Mouse (Mus musculus) skeletal muscle tissue, adult 2 months (tissue): ENCODE measurements around the gene Fam240b.
"Not testable (repeated sequence)": the region's sequence is repeated elsewhere in the genome, so short reads cannot be mapped to it uniquely, and the experiment has no call there.

Experiments used
- DNase-seq: peaks from one replicate; pipeline ENCODE4 v3.0.0-alpha.2; 2012; ENCODE audit warnings: low read depth, low spot score

Gene Fam240b

DNA sequence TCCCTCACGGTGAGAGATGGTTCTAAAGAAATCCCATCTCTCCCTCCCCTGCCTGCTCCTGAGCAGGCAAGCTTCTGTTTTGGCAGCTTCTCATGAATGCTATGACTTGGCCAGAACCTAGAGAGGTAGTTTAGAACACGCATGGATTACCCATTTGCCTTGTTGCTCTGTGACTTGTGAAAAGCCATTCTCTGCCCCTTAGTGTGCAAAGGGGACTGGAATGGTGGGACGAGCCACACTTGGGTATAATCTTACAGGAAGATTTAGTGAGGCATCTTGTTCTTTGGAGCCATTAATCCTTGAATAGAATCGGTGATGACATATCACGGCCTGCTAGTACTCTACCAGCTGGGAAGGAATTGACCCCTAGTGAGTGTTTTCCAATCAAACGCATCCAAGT, at the start of gene Fam240b:
Fam240b (minus strand) TSS at position 101 of the 400 bp plus-strand sequence.
- DNase-seq = no peak

- DNase-seq = no peak
These were observed 32.5 kb upstream of the Fam240b start for GRCm38 (mm10) chr13:64530139-64530538.

DNA sequence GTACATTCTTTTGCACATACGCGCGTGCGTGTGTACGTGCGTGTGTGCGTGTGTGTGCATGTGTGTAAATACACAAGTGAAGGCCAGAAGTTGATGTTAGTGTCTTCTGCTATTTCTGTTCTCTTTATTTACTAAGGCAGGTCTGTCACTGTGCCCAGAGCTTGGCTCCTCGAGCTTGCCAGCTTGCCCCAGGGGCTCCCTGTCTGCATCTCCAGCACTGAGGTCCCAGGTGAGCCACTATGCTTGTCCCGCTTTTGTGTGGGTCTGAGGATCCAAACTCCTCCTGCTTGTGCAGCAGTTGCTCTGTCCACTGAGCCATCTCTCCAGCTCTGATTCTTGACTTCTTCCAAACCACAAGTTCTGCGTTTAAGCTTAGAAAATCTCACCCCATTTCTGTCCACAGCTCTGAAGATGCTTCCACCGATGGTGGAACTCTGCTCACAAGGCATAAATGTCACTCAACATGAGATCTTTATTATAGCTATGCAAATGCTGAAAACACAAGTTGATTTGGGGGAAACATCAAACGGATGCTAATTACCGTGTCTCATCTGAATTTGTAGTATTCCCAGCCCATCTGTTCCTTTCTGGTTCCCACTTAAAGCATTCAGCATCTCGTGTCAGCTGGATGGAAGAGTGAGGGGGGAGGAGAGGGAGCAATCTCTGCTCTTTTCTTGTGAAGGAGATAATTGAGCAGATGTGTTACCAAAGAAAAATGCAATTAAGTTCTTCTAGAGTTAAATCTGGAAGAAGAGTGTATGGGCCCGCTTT, 29.1 kb upstream of the Fam240b start:
- DNase-seq = no peak

GRCm38 (mm10) chr13:64514247-64514646, 16.7 kb upstream of the Fam240b start:
- DNase-seq = no peak

DNA sequence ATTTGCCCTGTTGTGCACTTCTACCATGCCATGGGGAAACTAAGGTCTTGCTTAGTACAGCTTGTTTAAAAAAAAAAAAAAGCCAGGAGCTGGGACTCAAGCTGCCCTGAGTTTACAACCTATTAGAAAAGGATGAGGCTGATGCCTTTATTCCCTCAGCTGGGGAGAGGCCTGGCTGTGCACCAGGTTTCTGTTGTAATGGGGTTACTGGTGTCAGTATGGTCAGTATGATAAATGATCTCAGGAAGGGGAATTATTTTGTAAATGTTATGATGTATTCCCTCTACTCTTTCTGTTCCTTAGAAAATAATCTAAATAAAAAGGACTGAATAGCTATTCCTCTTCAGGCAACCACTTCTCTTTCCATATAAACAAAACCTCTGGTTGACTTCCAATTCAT, 14.0 kb upstream of the Fam240b start:
- DNase-seq = no peak

GRCm38 (mm10) chr13:64507361-64507760, 9.8 kb upstream of the Fam240b start:
- no peak for DNase-seq

DNA sequence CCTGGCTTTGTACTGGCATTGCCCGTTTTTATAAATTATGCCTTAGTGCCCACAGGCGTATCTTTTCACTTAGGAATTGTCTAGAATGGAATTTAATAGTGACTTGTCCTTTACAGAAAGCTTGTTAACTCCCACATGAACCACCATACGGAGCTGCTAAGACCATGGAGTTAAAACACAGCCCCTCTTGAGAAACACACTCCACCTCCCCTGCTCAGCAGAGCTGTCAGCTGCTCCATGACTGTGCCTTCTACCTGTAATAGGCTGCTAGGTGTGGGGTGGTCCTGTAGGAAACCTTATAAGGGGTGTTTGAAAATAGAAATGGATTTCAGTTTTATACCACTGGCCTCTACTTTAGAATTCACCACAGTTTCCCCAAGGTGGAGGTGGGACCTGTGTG, 5.2 kb upstream of the Fam240b start:
- no peak for DNase-seq

- DNase-seq = no peak
These were observed 4.0 kb downstream of the Fam240b start for GRCm38 (mm10) chr13:64493586-64493985.

DNA sequence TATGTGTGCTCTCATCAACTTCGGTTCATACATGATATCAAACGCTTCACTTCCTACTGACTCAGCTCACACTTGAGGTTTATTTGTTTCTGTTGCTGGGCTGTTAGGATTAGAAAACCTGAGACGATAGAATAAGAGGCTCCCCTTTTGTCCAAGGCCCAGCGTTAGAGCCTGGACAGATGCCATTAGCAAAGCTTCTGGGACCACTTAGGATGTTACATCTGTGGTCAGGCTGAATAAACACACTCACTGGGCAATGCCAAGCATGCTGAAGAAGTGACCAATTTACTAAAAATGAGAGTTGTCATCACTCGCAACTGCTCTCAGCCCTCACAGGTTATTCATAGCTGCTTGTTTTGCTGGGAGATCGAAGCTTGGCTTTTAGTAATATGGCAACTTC, 7.7 kb downstream of the Fam240b start:
- DNase-seq = no peak

DNA sequence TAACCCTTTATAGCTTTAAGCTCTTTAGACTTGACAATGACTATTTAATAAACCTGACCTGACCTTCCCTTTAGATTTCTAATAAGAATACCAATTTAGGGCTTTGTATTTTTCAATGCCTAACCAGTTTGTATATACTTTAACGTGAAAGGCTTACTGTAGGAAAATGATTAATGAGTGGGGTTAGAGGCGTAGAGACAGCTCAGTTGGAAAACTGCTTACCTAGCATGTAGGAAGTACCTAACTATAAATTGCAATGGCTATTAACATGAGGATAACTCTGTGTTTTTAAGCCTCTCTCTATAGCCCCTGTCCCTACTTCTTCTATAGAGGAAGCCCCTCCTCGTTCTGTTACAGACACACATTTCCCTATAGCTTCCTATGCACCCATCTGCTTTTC, 17.6 kb downstream of the Fam240b start:
- no peak for DNase-seq

- no peak for DNase-seq
These were observed 19.6 kb downstream of the Fam240b start for GRCm38 (mm10) chr13:64477968-64478367.

- no peak for DNase-seq
These were observed 29.7 kb downstream of the Fam240b start for GRCm38 (mm10) chr13:64467886-64468285.

DNA sequence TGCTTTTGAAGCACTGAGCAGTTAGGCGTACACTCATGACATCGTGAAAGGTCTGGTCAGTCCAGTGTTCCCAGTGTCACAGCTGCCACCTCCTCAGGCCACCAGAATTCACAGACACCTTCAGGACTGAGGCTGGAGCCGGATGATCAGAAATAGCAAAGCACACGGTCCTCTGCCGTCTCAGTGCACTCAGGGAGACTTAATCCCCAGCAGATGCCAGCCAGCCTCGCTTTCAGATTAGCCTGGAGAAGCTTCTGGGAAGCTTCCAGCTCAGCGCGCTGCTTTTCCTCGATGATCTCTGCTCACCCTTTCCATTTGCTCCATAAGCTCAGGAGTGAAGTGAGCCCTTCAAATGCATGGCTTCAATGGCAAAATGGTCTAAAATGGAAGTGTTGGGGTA, 32.4 kb downstream of the Fam240b start:
- DNase-seq = no peak

DNA sequence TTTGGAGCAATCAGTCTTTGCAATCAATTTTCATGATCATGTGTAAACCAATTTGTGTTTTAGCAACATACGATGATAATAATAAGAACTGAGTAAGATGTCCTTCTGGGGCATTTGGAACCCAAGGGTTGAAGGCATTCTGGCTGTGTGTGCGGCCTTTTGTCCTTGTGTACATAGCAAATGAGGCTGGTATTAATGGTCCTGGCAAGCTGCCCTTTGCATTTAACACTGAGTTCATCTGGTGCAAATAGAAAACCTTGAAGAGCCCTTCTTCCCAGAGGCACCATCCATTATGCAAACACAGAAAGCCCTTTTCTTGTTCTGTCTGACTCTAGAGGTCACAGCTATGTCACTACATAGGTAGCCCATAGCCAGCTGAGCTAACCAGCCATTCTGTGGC, 35.0 kb downstream of the Fam240b start:
- DNase-seq = no peak

- DNase-seq = no peak
These were observed 39.4 kb downstream of the Fam240b start for GRCm38 (mm10) chr13:64458181-64458580.

- DNase-seq = not testable (repeated sequence)
These were observed 40.2 kb downstream of the Fam240b start for GRCm38 (mm10) chr13:64457225-64457978.

GRCm38 (mm10) chr13:64450001-64450794, 47.4 kb downstream of the Fam240b start:
- DNase-seq = no peak

DNA sequence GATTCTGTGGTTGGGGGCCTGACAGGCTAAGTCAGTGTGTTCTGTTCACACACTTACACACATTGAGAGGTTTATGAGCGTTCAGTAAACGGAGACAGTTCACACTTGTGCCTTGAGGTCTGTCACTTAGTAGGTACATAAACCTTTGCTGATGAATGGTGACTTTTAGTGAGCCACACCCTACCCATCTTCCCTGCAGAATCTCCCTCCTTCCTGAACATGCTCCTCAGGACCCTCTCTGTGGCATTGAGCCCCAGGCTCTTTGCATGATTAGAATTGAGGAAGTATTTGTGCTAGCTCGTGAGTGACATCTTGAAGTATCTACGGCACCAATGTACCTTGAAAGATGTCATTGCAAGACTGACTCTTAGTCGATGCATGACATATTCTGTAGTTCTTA, 48.9 kb downstream of the Fam240b start:
- DNase-seq = no peak

GRCm38 (mm10) chr13:64447947-64448346, 49.6 kb downstream of the Fam240b start:
- DNase-seq = no peak

GRCm38 (mm10) chr13:64445254-64445920, 52.2 kb downstream of the Fam240b start:
- no peak for DNase-seq

- no peak for DNase-seq
These were observed 54.2 kb downstream of the Fam240b start for GRCm38 (mm10) chr13:64443263-64443894.
